Mouse (Mus musculus) ES-E14 (cell line): ENCODE measurements at regions not wholly inside any gene's neighbourhood (a gene's known extent, or its start where the extent isn't known, plus 50 kb on each side); places are given as distances from the start of the nearest gene placed in this dataset.

Experiments used
- HCFC1 ChIP-seq: IDR thresholded peaks from 2 replicates; pipeline ENCODE4 v1.6.1; 2012; ENCODE audit warnings: low read length, inconsistent platforms, borderline replicate concordance; ENCODE audit not compliant: insufficient read depth
- ZC3H11A ChIP-seq: IDR thresholded peaks from 2 replicates; pipeline ENCODE4 v1.6.1; 2012; ENCODE audit warnings: low read depth, mild to moderate bottlenecking, inconsistent platforms, low read length, borderline replicate concordance

- TF ChIP-seq ZC3H11A (no peak), HCFC1 (no peak)
Measured at GRCm38 (mm10) chr11:24740466-24740865, 662.6 kb downstream of the Bcl11a start.
